Mouse (Mus musculus): ENCODE measurements around the gene Ruvbl2.

Ruvbl2 gene

DNA sequence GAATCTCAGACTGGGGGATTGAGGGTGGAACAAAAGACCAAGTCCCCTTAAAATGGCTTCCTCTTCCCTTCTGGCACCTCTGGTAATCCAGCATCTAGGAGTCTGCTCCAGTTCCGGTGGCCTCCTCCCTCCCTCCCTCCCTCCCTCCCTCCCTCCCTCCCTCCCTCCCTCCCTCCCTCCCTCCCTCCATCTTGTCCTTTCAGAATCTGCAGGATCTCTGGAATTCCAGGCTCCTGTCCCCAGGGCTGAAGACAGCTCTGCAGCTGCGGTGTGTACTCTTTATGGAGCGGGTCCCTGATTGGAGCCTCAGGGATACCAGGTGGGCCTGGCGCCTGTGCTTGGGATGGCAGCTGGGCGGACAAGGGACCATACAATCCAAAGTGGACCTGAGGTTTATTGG lies 23.4 kb upstream of the Ruvbl2 start:
- no peak for DNase-seq (ENCODE audit: low spot score)

DNA sequence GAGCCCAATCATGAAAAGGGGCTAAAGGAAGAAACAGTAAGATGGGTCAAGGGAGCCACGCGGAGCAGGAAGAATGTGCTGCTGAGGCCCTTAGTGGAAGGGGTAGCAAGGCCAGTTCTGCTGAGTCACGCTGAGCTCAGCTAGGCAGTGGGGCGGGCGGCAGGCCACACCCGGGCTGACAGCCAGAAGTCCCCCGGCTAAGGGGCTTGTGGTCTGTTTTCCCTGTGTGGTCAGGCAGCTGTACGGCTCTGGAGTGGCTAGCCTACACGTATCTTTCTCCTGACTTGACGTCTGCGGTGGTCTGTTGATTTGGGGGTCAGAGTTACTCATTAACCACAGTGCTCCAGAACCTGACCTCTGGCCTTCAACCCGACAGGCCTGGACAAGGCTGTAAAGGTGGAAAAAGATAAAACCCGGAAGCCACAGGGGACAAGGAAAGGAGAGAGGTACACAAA lies 23.0 kb upstream of the Ruvbl2 start:
- no peak for DNase-seq (ENCODE audit: low spot score)

DNA sequence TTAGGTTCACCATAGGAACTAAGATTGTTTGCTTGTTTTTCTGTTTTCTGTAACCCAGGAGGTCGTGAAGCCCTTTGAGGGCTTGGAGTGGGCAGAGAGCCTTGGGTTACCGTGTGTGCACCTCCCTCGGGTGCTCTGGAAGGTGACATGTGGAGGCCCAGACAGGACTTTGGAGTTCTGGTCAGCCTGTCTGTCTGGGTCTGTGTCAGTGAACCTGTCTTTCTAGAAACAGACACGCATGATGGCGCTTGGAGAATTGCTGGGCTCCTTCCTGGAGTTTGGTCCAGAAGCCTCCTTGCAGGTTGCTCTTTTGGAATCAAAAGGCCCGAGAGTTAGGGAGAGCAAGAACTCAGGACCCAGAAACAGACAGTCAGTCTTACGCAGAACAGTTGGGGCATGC lies 22.5 kb upstream of the Ruvbl2 start:
- no peak for DNase-seq (ENCODE audit: low spot score)

DNA sequence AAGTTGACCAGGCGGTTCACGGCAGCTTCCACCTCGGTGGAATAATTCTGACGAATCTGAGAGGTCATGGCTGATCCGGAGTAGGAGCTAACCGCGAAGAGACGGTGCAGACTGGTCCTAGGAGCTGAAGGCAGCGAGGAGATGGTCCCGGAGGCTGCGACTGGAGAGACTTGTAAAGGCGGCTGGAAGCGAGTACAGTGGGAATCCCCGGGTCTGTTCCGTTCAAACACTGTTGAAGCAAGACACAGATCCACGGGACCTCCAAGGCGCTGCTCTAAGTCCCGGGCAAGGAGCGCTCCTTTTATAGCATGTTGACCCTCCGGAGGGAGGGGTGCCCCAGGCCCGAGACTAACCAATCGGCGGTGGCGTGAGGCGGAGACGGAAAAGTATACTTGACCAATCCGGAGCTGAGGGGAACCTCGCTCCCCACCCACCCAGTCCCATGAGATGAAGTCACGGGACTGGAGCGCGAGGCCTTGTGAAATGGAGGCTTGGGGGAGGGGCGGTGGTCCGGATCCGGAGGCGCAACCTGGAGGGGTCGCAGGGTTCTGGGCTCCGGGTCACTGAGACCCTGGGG lies 21.8 kb upstream of the Ruvbl2 start, which contains the start of gene Ftl1:
Gene Ftl1 (minus strand): TSS at position 321 of the 577 bp plus-strand sequence.
- DNase-seq (ENCODE audit: low spot score) = peak; percentile 94

DNA sequence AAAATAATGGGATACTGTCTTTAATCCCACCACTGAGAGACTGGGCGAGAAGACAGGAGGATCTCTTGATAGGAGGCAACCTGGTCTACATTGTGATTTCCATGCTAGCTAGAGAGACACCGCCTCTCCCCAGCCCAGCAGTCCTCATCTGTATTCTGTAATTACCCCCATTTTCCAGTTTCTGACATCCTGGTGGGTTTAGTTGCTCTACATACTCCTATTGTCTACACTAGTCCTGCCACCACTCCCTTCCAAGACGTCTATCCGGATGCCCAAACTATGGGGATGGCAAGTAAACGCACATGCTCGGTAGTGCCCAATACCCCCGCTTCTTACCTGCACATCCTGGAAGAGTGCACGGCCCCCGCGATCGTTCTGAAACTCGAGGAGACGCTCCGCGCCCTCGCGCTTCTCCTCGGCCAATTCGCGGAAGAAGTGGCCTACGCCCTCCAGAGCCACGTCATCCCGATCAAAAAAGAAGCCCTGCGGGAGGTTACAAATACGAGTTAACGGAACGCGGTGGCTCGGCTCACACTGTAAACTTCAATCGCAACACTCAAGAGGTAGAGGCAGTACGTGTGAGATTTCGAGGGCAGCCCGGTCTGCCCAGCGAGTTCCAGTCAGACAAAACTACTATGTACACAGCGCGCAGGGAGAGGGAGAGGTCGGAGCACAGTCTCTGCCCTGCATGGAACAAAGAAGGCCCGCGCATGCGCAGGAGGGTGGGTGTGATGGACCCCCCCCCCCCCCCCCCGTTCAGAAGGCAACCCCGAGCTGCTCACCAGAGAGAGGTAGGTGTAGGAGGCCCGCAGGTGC lies 21.1 kb upstream of the Ruvbl2 start:
- DNase-seq (ENCODE audit: low spot score) = peak; percentile 70

DNA sequence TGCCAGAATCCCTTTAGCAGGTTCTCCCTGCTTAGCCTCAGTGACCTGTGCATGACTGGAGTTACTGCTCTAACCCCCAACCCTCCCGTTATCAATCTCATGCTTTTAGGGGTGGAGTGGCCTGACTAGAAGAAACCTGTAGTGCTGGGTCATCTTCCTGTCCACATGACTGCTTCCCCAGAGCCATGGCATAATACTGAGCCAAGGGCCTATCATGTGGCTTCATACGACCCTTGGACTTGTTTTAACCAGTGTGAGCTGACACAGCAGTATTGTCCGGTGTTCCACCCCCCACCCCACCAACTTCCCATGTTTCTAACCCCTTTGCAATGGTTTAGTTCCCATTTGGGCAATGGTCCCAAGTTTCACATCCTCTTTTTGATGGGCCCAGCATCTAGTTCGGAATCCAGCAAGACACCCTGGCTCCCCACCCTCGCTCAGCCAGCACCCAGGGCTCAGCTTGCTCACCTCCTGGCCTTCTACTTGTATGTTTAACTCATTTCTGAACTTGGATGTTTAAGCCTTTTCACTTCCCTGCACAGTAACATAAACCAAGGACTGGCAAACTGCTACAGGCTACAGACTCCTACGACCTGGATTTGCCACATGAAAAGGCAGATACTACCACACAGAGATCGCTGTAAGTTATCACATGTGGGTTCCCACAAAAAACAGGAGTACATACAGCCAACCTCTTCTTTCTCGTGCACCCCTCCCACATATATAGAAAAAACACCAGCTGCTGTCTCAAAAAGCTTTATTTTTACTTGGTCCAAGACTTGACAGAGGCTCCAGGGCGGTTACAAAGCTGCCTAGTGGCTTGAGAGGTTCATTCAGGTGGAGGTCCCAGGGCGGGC lies 19.5 kb upstream of the Ruvbl2 start:
- DNase-seq (ENCODE audit: low spot score) = no peak

DNA sequence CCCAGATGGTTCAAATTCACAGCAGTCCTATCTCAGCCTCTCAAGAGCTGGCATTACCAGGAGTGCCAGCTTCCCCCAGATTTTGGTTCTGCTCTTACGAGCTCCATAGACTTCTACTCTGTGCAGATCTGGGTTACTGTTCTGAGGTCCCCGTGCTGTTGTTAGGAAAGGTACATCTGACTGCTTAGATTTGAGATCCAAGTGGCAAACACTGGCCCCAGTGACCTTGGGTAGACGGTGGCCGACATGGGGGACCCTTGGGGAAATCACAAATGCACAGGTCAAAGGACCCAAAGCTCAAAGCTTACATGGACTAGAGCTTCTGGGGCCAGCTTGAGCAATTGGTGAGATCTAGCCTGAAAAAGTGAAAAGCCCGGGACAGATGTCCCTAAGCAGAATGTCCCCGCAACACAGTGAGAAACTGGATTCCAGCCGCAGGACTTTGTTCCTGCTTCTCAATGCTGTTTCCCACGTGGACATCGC lies 18.9 kb upstream of the Ruvbl2 start:
- no peak for DNase-seq (ENCODE audit: low spot score)

DNA sequence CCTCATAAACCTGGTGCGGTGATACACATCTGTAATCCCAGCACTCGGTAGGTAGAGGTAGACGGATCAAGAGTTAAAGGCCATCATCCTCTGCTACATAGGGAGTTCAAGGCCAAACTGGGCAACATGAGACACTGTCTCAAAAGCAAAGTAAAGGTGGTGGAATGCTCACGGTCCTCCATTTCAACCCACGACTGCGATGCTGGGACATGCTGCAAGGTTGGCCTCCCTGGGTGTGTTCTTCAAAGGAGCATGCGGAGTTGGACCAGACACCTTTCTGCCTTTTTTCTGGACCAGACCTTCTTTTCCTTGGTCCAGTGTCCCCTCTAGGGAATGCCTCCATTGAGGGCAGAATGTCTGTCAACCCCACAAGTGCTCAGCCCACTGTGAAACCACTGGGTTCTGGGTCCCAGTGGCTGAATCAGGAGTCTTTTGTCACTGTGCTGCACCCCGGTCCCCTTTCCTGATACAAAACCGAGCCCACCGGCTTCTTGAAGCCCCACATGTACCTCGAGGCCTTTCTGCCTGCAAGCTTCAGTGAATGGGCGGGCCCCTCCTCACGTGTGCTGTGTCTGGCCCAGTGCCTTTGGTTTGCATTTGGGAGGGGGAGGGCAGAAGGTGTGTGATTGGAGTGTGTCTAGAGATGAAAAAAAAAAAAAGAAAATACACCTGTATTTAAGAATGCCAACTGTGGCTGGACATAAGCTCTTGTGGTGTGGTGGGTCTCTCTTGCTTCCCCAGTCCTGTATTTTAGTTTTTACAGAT lies 18.2 kb upstream of the Ruvbl2 start:
- DNase-seq (ENCODE audit: low spot score) = no peak

DNA sequence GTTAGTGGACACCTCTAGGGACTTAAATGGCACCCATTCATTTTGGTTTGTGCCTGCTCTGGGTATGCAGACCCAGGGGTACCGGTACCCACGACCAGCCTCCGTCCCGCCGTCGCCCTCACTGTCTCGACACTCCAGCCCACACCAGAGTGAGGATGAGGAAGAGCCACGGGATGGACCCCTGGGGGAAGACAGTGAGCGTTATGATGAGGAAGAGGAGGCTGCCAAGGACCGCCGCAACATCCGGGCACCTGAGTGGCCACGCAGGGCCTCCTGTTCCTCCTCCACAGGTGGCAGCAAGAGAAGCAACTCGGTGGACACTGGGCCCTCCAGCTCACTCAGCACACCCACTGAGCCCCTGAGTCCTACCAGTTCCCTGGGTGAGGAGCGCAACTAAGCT lies 17.1 kb upstream of the Ruvbl2 start:
- no peak for DNase-seq (ENCODE audit: low spot score)

DNA sequence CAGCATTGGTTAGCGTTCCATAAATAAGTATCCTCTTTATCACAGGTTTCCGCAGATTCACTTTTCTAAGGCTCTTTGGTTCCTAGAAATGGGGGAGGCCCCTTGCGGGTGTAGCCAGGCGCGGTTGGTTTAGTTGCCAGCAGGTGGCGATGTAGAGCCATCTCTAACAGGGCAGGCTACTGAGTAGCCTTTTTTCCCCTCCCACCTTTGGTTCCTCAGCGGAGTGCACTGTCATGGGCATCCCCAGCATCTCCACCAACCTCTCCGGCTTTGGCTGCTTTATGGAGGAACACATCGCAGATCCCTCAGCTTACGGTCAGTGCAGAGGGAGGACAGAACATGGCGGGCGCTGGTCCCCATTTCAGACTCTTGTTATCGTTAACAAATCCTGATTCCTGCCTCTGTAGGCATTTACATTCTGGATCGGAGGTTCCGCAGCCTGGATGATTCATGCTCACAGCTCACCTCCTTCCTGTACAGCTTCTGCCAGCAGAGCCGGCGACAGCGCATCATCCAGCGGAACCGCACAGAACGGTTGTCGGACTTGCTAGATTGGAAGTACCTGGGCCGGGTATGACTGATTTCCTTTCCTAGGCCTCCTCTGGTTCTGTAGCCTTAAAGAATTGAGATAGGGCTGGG lies 13.6 kb upstream of the Ruvbl2 start:
- DNase-seq (ENCODE audit: low spot score) = peak; percentile 82

DNA sequence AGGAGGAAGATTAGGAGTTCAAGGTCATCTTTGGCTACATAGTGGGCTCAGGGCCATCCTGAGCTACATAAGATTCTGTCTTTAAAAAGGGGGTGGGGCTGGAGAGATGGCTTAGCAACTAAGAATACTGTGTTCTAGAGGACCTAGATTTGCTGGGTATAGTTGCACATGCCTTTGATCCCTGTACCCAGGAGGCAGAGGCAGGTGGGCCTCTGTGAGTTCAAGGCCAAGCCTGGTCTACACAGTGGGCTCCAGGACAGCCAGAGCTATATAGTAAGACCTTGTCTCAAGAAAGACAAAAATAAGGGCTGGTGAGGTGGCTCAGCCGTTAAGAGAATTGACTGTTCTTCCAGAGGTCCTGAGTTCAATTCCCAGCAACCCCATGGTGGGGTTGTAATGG lies 12.1 kb upstream of the Ruvbl2 start:
- no peak for DNase-seq (ENCODE audit: low spot score)

DNA sequence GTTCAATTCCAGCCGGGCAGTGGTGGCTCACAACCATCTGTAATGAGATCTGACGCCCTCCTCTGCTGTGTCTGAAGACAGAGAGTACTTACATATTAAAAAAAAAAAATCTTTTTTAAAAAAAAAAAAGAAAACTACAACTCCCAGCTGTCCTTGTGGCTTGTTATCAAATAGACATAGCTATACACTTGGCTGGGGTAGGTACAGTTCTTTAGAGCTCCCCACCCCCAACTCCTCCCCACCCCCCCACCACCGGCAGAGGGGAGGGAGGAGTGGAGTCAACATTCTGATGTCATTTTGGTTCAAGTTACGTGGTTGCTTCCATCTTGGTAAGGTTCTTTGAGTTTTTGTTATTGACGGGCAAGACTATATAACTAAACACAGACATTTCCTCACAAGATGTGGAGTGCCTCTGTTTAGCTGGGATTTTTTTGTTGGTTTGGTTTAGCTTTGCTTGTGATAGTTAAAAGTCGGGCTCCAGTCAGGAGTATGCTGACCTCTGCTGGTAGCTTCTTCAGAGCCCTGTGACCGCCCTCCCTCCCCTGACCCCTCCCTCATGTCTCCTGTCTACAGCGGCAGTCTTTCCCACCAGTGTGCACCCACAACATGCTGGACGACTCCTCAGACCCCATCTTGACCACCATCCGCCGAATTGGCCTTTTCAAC lies 9.6 kb upstream of the Ruvbl2 start:
- peak; percentile 13 for DNase-seq (ENCODE audit: low spot score)

DNA sequence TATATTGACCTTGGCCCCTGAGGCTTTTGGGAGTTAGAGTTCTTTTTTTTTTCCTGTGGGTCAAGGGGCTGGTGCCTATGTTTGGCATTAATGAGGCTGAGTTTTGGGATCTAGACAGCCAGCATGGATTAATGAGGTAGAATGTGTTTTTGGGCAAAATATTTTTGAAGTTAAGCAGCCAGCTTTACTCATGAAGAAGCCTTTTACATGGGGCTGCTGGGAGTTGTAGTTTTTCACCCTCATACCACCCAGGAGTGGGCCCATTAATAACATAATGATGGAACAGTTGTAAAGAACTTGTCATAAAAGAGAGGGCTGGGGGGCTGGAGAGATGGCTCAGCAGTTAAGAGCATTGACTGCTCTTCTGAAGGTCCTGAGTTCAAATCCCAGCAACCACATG lies 8.7 kb upstream of the Ruvbl2 start:
- no peak for DNase-seq (ENCODE audit: low spot score)

DNA sequence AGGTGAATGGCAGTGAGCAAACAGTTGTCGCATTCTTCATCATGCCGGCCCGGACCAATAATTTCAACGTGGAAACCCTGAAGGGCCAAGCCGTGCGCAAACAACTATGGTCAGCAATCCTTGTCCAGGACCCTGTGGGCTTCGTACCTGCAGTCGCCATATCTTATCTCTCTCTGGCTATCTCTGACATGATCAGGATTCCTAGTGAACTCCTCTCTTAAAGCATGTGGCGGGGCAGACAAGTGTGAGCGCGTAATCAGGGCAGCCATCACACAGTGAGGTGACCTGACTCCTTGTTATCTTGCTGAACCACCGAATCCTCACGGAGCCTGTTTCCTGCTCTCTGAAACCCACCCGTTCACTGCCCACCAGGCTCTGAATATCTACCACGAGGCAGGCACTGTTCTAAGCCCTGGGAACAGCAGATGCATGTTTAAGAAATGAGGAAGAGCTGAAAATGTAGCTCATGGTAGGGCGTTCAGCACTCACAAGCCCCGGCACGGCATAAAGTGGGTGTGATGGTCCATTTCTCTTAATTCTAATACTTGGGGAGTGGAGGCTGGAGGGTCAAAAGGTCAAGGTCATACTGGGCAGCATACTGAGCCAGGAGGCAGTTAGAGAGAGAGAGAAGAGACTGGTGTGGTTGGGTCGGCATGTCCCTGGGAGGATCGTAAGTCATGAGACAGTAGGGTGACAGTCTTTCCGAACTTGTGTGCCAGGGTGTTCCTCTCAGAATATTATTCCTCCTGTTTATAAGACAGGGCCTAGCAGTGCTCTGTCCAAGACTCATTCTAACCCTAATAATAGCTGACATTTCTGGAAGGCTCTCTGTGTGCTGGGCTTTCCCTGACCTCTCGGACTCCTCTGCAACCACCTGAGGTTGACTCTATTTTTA lies 5.9 kb upstream of the Ruvbl2 start:
- no peak for DNase-seq (ENCODE audit: low spot score)

DNA sequence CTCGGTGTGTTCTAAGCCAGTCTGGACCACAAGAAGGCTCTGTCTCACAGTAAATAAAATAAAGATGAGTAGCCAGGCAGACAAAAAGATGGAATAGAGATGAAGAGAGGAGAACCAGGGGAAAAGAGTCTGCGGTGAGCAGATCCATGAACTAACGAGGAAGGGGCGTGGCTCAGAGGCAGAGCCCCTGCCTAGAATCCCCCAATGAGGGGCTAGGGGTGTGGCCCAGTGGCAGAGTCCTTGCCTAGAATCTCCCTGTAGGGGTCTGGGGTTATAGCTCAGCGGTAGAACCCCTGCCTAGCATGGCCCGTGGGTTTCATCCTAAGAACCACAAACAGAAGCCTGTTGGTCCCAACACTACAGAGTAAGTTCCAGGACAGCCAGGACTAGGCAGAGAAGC lies 850 bp downstream of the Ruvbl2 start:
- DNase-seq (ENCODE audit: low spot score) = no peak

DNA sequence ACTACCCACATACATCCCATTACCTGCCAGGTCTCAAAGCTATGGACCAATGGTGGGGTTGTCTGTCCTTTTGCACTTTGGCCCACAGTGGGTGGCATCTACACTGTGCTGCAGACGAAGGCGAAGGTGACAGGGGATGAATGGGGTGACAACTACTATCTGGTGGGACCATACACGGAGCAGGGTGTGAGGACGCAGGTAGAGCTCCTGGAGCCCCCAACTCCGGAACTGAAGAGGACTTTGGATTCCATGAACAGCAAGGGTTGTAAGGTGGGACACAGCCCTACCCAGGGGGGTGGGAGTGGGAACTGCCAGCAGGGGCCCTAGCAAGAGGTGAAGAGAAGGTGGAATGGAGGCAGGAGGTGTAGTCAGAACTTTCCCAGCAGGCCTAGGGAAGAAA lies 1.5 kb downstream of the Ruvbl2 start:
- no peak for DNase-seq (ENCODE audit: low spot score)

DNA sequence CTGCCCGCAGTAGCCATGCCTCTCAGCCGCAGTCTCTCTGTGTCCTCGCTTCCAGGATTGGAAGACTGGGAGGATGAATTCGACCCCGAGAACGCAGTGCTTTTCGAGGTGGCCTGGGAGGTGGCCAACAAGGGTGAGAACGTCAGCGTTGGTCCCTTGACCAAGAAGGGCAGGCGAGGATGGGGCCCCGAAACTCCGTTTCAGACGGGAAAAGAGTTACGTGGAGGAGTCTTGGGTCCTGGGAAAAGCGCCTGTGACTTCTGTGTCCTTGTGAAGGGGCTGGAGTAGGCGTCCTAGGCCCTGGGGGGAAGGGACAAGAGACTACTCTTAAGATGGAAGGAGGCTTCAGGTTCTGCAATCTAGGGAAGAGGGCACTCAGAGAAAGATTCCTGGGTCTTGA lies 2.9 kb downstream of the Ruvbl2 start:
- DNase-seq (ENCODE audit: low spot score) = no peak

DNA sequence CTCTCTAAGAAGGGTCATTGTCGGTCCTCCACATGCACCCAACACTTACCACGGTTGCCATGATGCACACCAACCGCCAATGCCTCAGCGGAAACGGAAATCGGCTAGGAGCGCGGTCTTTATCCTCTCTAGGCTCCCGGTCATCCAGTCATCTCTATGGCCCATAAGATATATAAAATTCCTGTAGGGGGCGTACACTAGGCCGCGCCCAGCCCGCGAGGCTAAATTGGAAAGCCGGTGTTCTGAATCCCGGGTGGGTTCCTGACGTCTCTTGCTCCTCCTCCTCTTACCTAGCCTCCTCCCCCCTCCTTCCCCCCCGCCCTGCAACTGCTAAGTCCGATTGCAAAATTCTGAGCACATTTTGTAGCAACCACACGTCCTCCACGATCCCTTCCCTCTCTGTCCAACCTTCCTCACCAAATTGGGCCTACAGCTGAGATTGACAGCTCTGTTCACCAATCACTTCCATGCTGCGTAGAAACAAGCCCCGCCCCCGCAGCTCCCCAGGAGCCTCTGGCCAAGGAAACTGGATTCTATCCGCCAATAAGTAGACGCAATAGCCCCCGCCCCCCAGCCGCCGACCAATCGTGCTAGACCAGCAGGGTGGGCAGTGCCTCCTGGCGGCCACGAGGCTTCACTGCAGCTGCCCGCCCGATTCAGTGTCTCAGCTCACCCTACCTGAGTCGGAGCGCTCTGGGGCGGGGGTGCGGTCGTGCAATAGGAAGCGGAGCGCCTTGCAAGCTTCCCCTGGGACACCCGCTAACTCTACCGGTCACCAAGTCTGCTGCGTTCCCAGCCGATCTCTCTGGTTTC lies 3.5 kb downstream of the Ruvbl2 start, which contains the start of gene Gys1:
Gene Gys1 (plus strand): TSS at position 642 of the 813 bp plus-strand sequence.
- peak; percentile 100 for DNase-seq (ENCODE audit: low spot score)

DNA sequence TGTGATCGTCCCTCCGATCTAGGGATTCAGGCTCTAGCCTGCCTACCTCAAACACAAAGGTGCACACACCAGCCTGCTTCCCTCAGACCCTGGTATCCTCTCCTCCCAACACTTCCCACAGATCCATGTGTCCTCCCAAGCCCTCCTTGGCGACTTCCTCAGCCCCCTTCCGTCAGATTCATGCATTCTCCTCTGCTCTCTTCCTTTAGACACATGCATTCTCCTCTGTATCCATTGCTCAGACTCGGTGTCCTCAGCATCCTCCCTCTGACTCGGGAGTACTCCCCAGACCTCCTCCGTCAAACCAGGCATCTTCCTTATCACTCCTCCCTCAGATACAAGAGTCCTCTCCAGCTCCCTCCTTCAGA lies 4.1 kb downstream of the Ruvbl2 start:
- no peak for DNase-seq (ENCODE audit: low spot score)

Data from T-cell, adult 2 months (primary cell).